In genomic region chr7:83794705-83795104, GRCm38 (mm10) we compare ENCODE assay signal across 10 mouse cellular contexts. TPM values are rescaled to one million over a fixed set of nuclear protein-coding genes. Genes with fewer than 3 reads are reported as not detected.
DNase-seq lines count a peak whose midpoint lies in the region; ATAC-seq and TF ChIP-seq lines count a peak whose summit lies in the region.
"Had no signal": no experiment of that assay in that cellular context is flagged by ENCODE, and none has a peak within 500 bp of the region (broad histone marks: within the 10 kb centered on the region; RNA-seq: fewer than 3 reads in every experiment).

Gene Cfap161 (minus strand): TSS chr7:83794880.

- no peak for DNase-seq in heart, postnatal 36 days
- peak; percentile 48 for DNase-seq in NIH3T3 (ENCODE audit: low read depth)
- peak; percentile 90 for DNase-seq in limb, embryonic 10.5 days (ENCODE audit: low spot score)
- no peak for DNase-seq in layer of hippocampus, postnatal 36 days
- no peak for DNase-seq in left cerebral cortex, adult 2 months (ENCODE audit: extremely low spot score in 1 of 2, low spot score in 2 of 2)

- H3K9me3 ChIP-seq in heart, embryonic 12.5 days (replicated peaks) = no peaks in the 10 kb centered on the region
- no peaks in the 10 kb centered on the region for H3K9me3 ChIP-seq in forebrain, embryonic 13.5 days (replicated peaks)
- no peaks in the 10 kb centered on the region for H3K9me3 ChIP-seq in limb, embryonic 10.5 days (replicated peaks)
- H3K9me3 ChIP-seq in midbrain, embryonic 12.5 days = no peaks in the 10 kb centered on the region

- WGBS in heart, embryonic 12.5 days = 9% methylated on average over 14 of the region's 14 CpGs
- 6% methylated on average over 14 of the region's 14 CpGs for WGBS in forebrain, embryonic 13.5 days
- 5% methylated on average over 14 of the region's 14 CpGs for WGBS in limb, embryonic 10.5 days
- WGBS in midbrain, embryonic 12.5 days = 7% methylated on average over 14 of the region's 14 CpGs

- TF ChIP-seq CTCF in left cerebral cortex, adult 2 months (IDR thresholded peaks at IDR 0.05) = no peak

- no peaks in the 10 kb centered on the region for H3K36me3 ChIP-seq in heart, embryonic 12.5 days
- H3K36me3 ChIP-seq in forebrain, embryonic 13.5 days (ENCODE audit: poor library complexity, severe bottlenecking) = no peaks in the 10 kb centered on the region
- H3K36me3 ChIP-seq in limb, embryonic 10.5 days = no peaks in the 10 kb centered on the region
- H3K36me3 ChIP-seq in midbrain, embryonic 12.5 days = no peaks in the 10 kb centered on the region

- intact Hi-C loops in heart, postnatal 36 days (cut with DNase I) = no loop called here
- intact Hi-C loops in left cerebral cortex, adult 2 months (cut with DNase I) = no loop called here

- H3K27ac ChIP-seq in heart, embryonic 12.5 days (ENCODE audit: poor library complexity, severe bottlenecking) = peak within 1 kb of the TSS; percentile 48
- no peak within 1 kb of the TSS; the same call in 1 of the 2 replicates for H3K27ac ChIP-seq in forebrain, embryonic 13.5 days
- H3K27ac ChIP-seq in limb, embryonic 10.5 days = no peak within 1 kb of the TSS
- H3K27ac ChIP-seq in midbrain, embryonic 12.5 days (replicated peaks) = no peak within 1 kb of the TSS
- no peak within 1 kb of the TSS for H3K27ac ChIP-seq in left cerebral cortex, adult 2 months
- H3K27ac ChIP-seq: macrophage had no signal

- peak; percentile 82 for ATAC-seq in heart, embryonic 12.5 days (ENCODE audit: insufficient number of reproducible peaks, low FRiP score)
- ATAC-seq in forebrain, embryonic 13.5 days = peak; percentile 95
- ATAC-seq in midbrain, embryonic 12.5 days (ENCODE audit: low FRiP score, low read depth) = peak; percentile 98
- ATAC-seq: Patski had no signal

- H3K4me1 ChIP-seq in heart, embryonic 12.5 days (replicated peaks) = peaks cover 12% of the 10 kb centered on the region
- peaks cover 13% of the 10 kb centered on the region for H3K4me1 ChIP-seq in forebrain, embryonic 13.5 days
- peaks cover 15% of the 10 kb centered on the region for H3K4me1 ChIP-seq in limb, embryonic 10.5 days
- H3K4me1 ChIP-seq in midbrain, embryonic 12.5 days = peaks cover 9% of the 10 kb centered on the region

- no peak within 1 kb of the TSS for H3K9ac ChIP-seq in heart, embryonic 12.5 days
- H3K9ac ChIP-seq in forebrain, embryonic 13.5 days = no peak within 1 kb of the TSS
- no peak within 1 kb of the TSS for H3K9ac ChIP-seq in midbrain, embryonic 12.5 days (replicated peaks)

- no peaks in the 10 kb centered on the region for H3K27me3 ChIP-seq in heart, embryonic 12.5 days (replicated peaks)
- no peaks in the 10 kb centered on the region for H3K27me3 ChIP-seq in forebrain, embryonic 13.5 days
- no peaks in the 10 kb centered on the region for H3K27me3 ChIP-seq in limb, embryonic 10.5 days (ENCODE audit: low read depth, poor library complexity, severe bottlenecking)
- H3K27me3 ChIP-seq in midbrain, embryonic 12.5 days = no peaks in the 10 kb centered on the region

- H3K4me2 ChIP-seq in heart, embryonic 12.5 days = peak within 1 kb of the TSS; percentile 56
- peak within 1 kb of the TSS; percentile 38 for H3K4me2 ChIP-seq in forebrain, embryonic 13.5 days
- peak within 1 kb of the TSS; percentile 45 for H3K4me2 ChIP-seq in midbrain, embryonic 12.5 days (replicated peaks)

- H3K4me3 ChIP-seq in heart, embryonic 12.5 days = peak within 1 kb of the TSS; percentile 8; the same call in 1 of the 2 replicates
- H3K4me3 ChIP-seq in forebrain, embryonic 13.5 days = no peak within 1 kb of the TSS
- no peak within 1 kb of the TSS for H3K4me3 ChIP-seq in limb, embryonic 10.5 days
- 0 out of 2 replicates have a peak within 1 kb of the TSS, but pooled peaks have one; percentile 13 for H3K4me3 ChIP-seq in midbrain, embryonic 12.5 days
- no peak within 1 kb of the TSS for H3K4me3 ChIP-seq in left cerebral cortex, adult 2 months

RNA-seq across cellular contexts. Expression of gene Cfap161, which starts in this region (rescaled TPM):
- polyA plus RNA-seq in heart, embryonic 12.5 days (2016; fragmentation: Nextera tagmentation; extraction: Ambion mirVana) = 4.6 and 5.6 TPM in 2 replicates
- not detected for total RNA-seq in heart, postnatal 36 days (2021)
- 0.45 and 0.79 TPM in 2 replicates for polyA plus RNA-seq in forebrain, embryonic 13.5 days (2015; fragmentation: Nextera tagmentation; extraction: Ambion mirVana)
- polyA plus RNA-seq in limb, embryonic 10.5 days (2016; fragmentation: Nextera tagmentation; extraction: Ambion mirVana) = 0.14 TPM in 1 of 2 replicates, not detected in the other
- not detected in 2 replicates for polyA plus RNA-seq in midbrain, embryonic 12.5 days (2016; fragmentation: Nextera tagmentation; extraction: Ambion mirVana)
- total RNA-seq in layer of hippocampus, postnatal 36 days (2021) = 1 to 10 TPM; 1.7 TPM
- total RNA-seq in left cerebral cortex, adult 2 months (2021) = under 1 TPM in 1 of 2 experiments, not detected in 1; 0.94 TPM
- polyA plus RNA-seq: Patski had no signal

Comparison
In these comparisons a context has a peak if more than half of its experiments do, and no peak if none do; other contexts are left out.
1. Peak in ATAC-seq and H3K4me2 ChIP-seq in forebrain, embryonic 13.5 days; RNA of the gene not detected or under 1 TPM.
2. Peak in DNase-seq in limb, embryonic 10.5 days; RNA of the gene not detected or under 1 TPM.
3. Peak in ATAC-seq, H3K4me3 ChIP-seq and H3K4me2 ChIP-seq in midbrain, embryonic 12.5 days; RNA of the gene not detected or under 1 TPM.